Mouse (Mus musculus) limb, embryonic 13.5 days (tissue): ENCODE measurements around the gene Rcvrn. TPM values are rescaled to one million over a fixed set of nuclear protein-coding genes. Genes with fewer than 3 reads are reported as not detected.
A peak's percentile ranks its signal among the peaks of the same experiment; 100 is the strongest.

Source experiments
- ATAC-seq: fragments of 200-750 bp; cut with Nextera tagmentation; 2 replicates; pipeline ENCODE4 v1.8.0; 2017; ENCODE audit warnings: low read depth, moderate number of reproducible peaks, moderate TSS enrichment; ENCODE audit not compliant: low FRiP score
- H3K27ac ChIP-seq: fragments of 300-500 bp; sonication (generic); 2 replicates; pipeline ENCODE4 v1.5.1; 2015; ENCODE audit warnings: inconsistent platforms, mild to moderate bottlenecking, moderate library complexity
- H3K27me3 ChIP-seq: fragments of 300-500 bp; sonication (generic); 2 replicates; pipeline ENCODE4 v1.6.1; 2015; ENCODE audit warnings: mild to moderate bottlenecking, inconsistent platforms
- H3K36me3 ChIP-seq: fragments of 300-500 bp; sonication (generic); 2 replicates; pipeline ENCODE4 v1.6.1; 2015; ENCODE audit warnings: inconsistent platforms, mild to moderate bottlenecking, moderate library complexity
- H3K4me1 ChIP-seq: fragments of 300-500 bp; sonication (generic); 2 replicates; pipeline ENCODE4 v1.6.1; 2015; ENCODE audit warnings: inconsistent platforms
- H3K4me2 ChIP-seq: fragments of 300-500 bp; sonication (generic); replicated peaks from 2 replicates; pipeline ENCODE4 v1.6.1; 2015; ENCODE audit warnings: inconsistent platforms, mild to moderate bottlenecking, moderate library complexity
- H3K4me3 ChIP-seq: fragments of 300-500 bp; sonication (generic); 2 replicates; pipeline ENCODE4 v1.5.1; 2015; ENCODE audit warnings: moderate library complexity, mild to moderate bottlenecking, inconsistent platforms
- H3K9ac ChIP-seq: fragments of 300-500 bp; sonication (generic); 2 replicates; pipeline ENCODE4 v1.6.1; 2015; ENCODE audit warnings: mild to moderate bottlenecking, inconsistent platforms
- H3K9me3 ChIP-seq: fragments of 300-500 bp; sonication (generic); 2 replicates; pipeline ENCODE4 v1.6.1; 2016; ENCODE audit warnings: inconsistent platforms
- WGBS: fragments of 180-500 bp; shearing (Covaris S2); methylation state at CpG from one replicate; pipeline ENCODE4 v1.1.7; 2015; 5-methylcytosine and 5-hydroxymethylcytosine counted together
- polyA plus RNA-seq: library from polyadenylated mRNA; unstranded; fragments of >200 nt; fragmentation: Nextera tagmentation; extraction: Ambion mirVana; gene quantifications from 2 replicates; pipeline ENCODE4 v1.2.1, GENCODE M21; 2015

Rcvrn gene
- not detected in 2 replicates for polyA plus RNA-seq

DNA sequence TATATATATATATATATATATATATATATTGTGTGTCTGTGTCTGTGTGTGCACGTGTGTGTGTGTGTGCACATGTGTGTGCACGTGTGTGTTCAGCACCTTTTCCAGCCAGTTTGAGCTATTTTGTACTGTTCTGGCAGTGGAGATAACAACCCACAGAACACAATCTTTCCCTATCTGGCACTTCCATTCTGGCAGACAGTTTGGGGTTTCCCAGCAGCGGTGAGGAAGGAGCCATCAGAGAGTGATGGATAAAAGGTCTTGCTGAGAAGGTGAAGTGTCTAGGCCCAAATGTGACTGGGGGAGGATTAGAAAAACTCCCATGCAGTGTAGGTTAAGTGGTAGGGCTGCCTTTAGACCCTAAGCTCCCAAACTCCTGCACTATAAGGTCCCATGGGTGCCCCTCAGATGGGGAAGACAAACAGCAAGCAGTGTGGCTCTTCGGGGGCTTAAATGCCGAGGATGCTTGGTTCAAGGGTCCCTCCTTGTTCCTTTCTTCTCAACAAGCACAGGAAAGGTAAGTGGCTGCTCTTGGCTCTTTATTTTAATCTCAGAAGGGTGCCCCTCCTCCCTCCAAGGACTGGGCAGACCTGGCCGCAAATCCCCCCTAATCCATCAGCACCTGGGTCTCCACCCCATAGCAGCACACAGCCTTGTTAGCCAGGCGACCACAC lies at the start of gene Rcvrn:
Gene Rcvrn (plus strand): TSS at position 624 of the 674 bp plus-strand sequence.
- Histone ChIP-seq H3K27ac (no peak within 1 kb of the TSS), H3K4me2 (no peak within 1 kb of the TSS), H3K36me3 (no peaks in the 10 kb centered on the region), H3K9ac (no peak within 1 kb of the TSS), H3K4me1 (no peaks in the 10 kb centered on the region), H3K27me3 (0 out of 2 replicates have a peak, but pooled peaks cover 2% of the 10 kb centered on the region), H3K4me3 (no peak within 1 kb of the TSS), H3K9me3 (no peaks in the 10 kb centered on the region)
- WGBS: 73% methylated on average over 7 of the region's 7 CpGs
- no peak for ATAC-seq

GRCm38 (mm10) chr11:67647745-67648144 lies 47.4 kb upstream of the Rcvrn start:
- H3K36me3 ChIP-seq: no peaks in the 10 kb centered on the region
- H3K27ac ChIP-seq: no peak overlapping the region
- no peak overlapping the region for H3K4me2 ChIP-seq
- H3K27me3 ChIP-seq: 0 out of 2 replicates have a peak, but pooled peaks cover 4% of the 10 kb centered on the region
- no peaks in the 10 kb centered on the region for H3K9me3 ChIP-seq
- WGBS: 33% methylated on average over 5 of the region's 5 CpGs
- no peak overlapping the region for H3K4me3 ChIP-seq
- H3K4me1 ChIP-seq: peaks cover 11% of the 10 kb centered on the region
- H3K9ac ChIP-seq: no peak overlapping the region
- no peak for ATAC-seq

GRCm38 (mm10) chr11:67648651-67649407 lies 46.3 kb upstream of the Rcvrn start:
- H3K27ac ChIP-seq: no peak overlapping the region
- WGBS: 77% methylated on average over 11 of the region's 11 CpGs
- H3K36me3 ChIP-seq: no peaks in the 10 kb centered on the region
- H3K4me3 ChIP-seq: no peak overlapping the region
- no peak overlapping the region for H3K9ac ChIP-seq
- no peaks in the 10 kb centered on the region for H3K9me3 ChIP-seq
- H3K4me2 ChIP-seq: no peak overlapping the region
- H3K27me3 ChIP-seq: 0 out of 2 replicates have a peak, but pooled peaks cover 4% of the 10 kb centered on the region
- H3K4me1 ChIP-seq: peaks cover 17% of the 10 kb centered on the region
- ATAC-seq: no peak

- H3K9me3 ChIP-seq: no peaks in the 10 kb centered on the region
- H3K4me2 ChIP-seq: no peak overlapping the region
- no peak overlapping the region for H3K4me3 ChIP-seq
- H3K36me3 ChIP-seq: no peaks in the 10 kb centered on the region
- H3K9ac ChIP-seq: no peak overlapping the region
- peaks cover 17% of the 10 kb centered on the region for H3K4me1 ChIP-seq
- 60% methylated on average over 10 of the region's 10 CpGs for WGBS
- 0 out of 2 replicates have a peak, but pooled peaks cover 4% of the 10 kb centered on the region for H3K27me3 ChIP-seq
- no peak for ATAC-seq
- no peak overlapping the region for H3K27ac ChIP-seq
These were observed 45.0 kb upstream of the Rcvrn start for GRCm38 (mm10) chr11:67649971-67650707.

DNA sequence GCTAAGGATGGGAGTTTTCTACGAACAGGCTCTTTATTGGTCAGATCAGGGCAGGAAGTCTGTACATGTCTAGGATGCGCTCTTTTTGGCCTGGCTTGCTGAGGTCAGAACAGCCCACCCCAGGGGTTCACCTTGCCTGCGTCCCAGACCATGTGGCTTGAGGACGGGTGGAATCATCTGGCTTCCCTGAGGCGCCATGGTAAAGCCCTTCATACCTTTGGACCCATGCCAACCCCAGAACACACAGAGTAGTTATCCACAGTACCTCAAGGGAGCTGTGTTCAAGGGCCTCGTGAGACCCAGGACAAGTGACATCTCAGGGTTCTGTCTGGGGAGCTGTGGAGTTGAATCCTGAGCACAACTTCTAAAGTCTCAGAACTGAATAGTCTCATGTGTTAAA lies 43.4 kb upstream of the Rcvrn start:
- Histone ChIP-seq H3K9me3 (no peaks in the 10 kb centered on the region), H3K4me3 (no peak overlapping the region), H3K36me3 (no peaks in the 10 kb centered on the region), H3K4me2 (no peak overlapping the region), H3K27ac (no peak overlapping the region), H3K9ac (no peak overlapping the region), H3K4me1 (peaks cover 17% of the 10 kb centered on the region), H3K27me3 (0 out of 2 replicates have a peak, but pooled peaks cover 4% of the 10 kb centered on the region)
- 65% methylated on average over 6 of the region's 6 CpGs for WGBS
- no peak for ATAC-seq

GRCm38 (mm10) chr11:67652194-67652892 lies 42.8 kb upstream of the Rcvrn start:
- H3K4me3 ChIP-seq: no peak overlapping the region
- H3K27me3 ChIP-seq: 0 out of 2 replicates have a peak, but pooled peaks cover 4% of the 10 kb centered on the region
- H3K27ac ChIP-seq: no peak overlapping the region
- WGBS: 16% methylated on average over 14 of the region's 14 CpGs
- no peak for ATAC-seq
- H3K9ac ChIP-seq: no peak overlapping the region
- no peaks in the 10 kb centered on the region for H3K9me3 ChIP-seq
- H3K4me2 ChIP-seq: peak overlapping the region; percentile 30
- peaks cover 17% of the 10 kb centered on the region for H3K4me1 ChIP-seq
- no peaks in the 10 kb centered on the region for H3K36me3 ChIP-seq

GRCm38 (mm10) chr11:67652893-67653255 lies 42.3 kb upstream of the Rcvrn start:
- Histone ChIP-seq H3K27ac (no peak overlapping the region), H3K4me2 (peak overlapping the region; percentile 30), H3K27me3 (0 out of 2 replicates have a peak, but pooled peaks cover 4% of the 10 kb centered on the region), H3K36me3 (no peaks in the 10 kb centered on the region), H3K4me3 (no peak overlapping the region), H3K4me1 (peaks cover 17% of the 10 kb centered on the region), H3K9ac (no peak overlapping the region), H3K9me3 (no peaks in the 10 kb centered on the region)
- 35% methylated on average over 6 of the region's 6 CpGs for WGBS
- no peak for ATAC-seq

GRCm38 (mm10) chr11:67653521-67654090 lies 41.5 kb upstream of the Rcvrn start:
- 90% methylated on average over 9 of the region's 9 CpGs for WGBS
- Histone ChIP-seq H3K9ac (no peak overlapping the region), H3K4me1 (peaks cover 17% of the 10 kb centered on the region), H3K27me3 (0 out of 2 replicates have a peak, but pooled peaks cover 4% of the 10 kb centered on the region), H3K4me3 (no peak overlapping the region), H3K4me2 (no peak overlapping the region), H3K36me3 (no peaks in the 10 kb centered on the region), H3K27ac (peak overlapping the region; percentile 48; the same call in 1 of the 2 replicates), H3K9me3 (no peaks in the 10 kb centered on the region)
- ATAC-seq: no peak

GRCm38 (mm10) chr11:67654514-67654913 lies 40.6 kb upstream of the Rcvrn start:
- 85% methylated on average over 4 of the region's 4 CpGs for WGBS
- Histone ChIP-seq H3K4me1 (peaks cover 17% of the 10 kb centered on the region), H3K9ac (no peak overlapping the region), H3K4me2 (no peak overlapping the region), H3K27me3 (0 out of 2 replicates have a peak, but pooled peaks cover 4% of the 10 kb centered on the region), H3K27ac (no peak overlapping the region), H3K36me3 (no peaks in the 10 kb centered on the region), H3K9me3 (no peaks in the 10 kb centered on the region), H3K4me3 (no peak overlapping the region)
- ATAC-seq: no peak

GRCm38 (mm10) chr11:67655236-67655959 lies 39.7 kb upstream of the Rcvrn start:
- H3K9me3 ChIP-seq: no peaks in the 10 kb centered on the region
- H3K9ac ChIP-seq: no peak overlapping the region
- no peak overlapping the region for H3K27ac ChIP-seq
- ATAC-seq: no peak
- 69% methylated on average over 17 of the region's 17 CpGs for WGBS
- no peaks in the 10 kb centered on the region for H3K27me3 ChIP-seq
- no peaks in the 10 kb centered on the region for H3K36me3 ChIP-seq
- H3K4me2 ChIP-seq: no peak overlapping the region
- H3K4me1 ChIP-seq: peaks cover 17% of the 10 kb centered on the region
- H3K4me3 ChIP-seq: no peak overlapping the region

GRCm38 (mm10) chr11:67656366-67656765 lies 38.8 kb upstream of the Rcvrn start:
- Histone ChIP-seq H3K4me3 (no peak overlapping the region), H3K36me3 (no peaks in the 10 kb centered on the region), H3K9me3 (no peaks in the 10 kb centered on the region), H3K4me1 (peaks cover 17% of the 10 kb centered on the region), H3K27ac (no peak overlapping the region), H3K27me3 (no peaks in the 10 kb centered on the region), H3K9ac (no peak overlapping the region), H3K4me2 (no peak overlapping the region)
- ATAC-seq: no peak
- 77% methylated on average over 7 of the region's 7 CpGs for WGBS
